Mouse (Mus musculus) adipocyte (in vitro differentiated cells): ENCODE measurements around the gene Cacna1f.
A peak's percentile ranks its signal among the peaks of the same experiment; 100 is the strongest.

Source experiments
- DNase-seq: peaks from one replicate; pipeline ENCODE4 v3.0.0-alpha.2; 2016; ENCODE audit warnings: low spot score

Gene Cacna1f

GRCm38 (mm10) chrX:7674284-7675000, 67.6 kb downstream of the Cacna1f start:
- DNase-seq, result no peak

- DNase-seq, result no peak
Observed at GRCm38 (mm10) chrX:7675001-7675380, 68.1 kb downstream of the Cacna1f start.

- peak; percentile 40 for DNase-seq
Observed at GRCm38 (mm10) chrX:7678986-7679385, 72.1 kb downstream of the Cacna1f start.

GRCm38 (mm10) chrX:7679405-7680056, 72.6 kb downstream of the Cacna1f start:
- DNase-seq, result peak; percentile 89

GRCm38 (mm10) chrX:7680057-7680412, 73.2 kb downstream of the Cacna1f start:
- no peak for DNase-seq

GRCm38 (mm10) chrX:7680864-7681263, 74.0 kb downstream of the Cacna1f start, which contains the start of gene Magix:
Magix (minus strand) TSS chrX:7681251.
- DNase-seq, result no peak
